Mouse (Mus musculus): ENCODE measurements around the gene Tbc1d12. TPM values are rescaled to one million over a fixed set of nuclear protein-coding genes. Genes with fewer than 3 reads are reported as not detected.
A peak's percentile ranks its signal among the peaks of the same experiment; 100 is the strongest.

Tbc1d12 gene
- polyA plus RNA-seq, 1 experiment from 2014 or later: 1.9 TPM

- 70% methylated on average over 13 of the region's 13 CpGs for WGBS
- no peaks in the 10 kb centered on the region for H3K4me1 ChIP-seq (replicated peaks; ENCODE audit: control insufficient read depth, insufficient read depth, low read length)
These were observed 93.3 kb downstream of the Tbc1d12 start for GRCm38 (mm10) chr19:38929471-38930251.

GRCm38 (mm10) chr19:38930252-38930787 lies 93.9 kb downstream of the Tbc1d12 start:
- no peaks in the 10 kb centered on the region for H3K9me3 ChIP-seq (ENCODE audit: control insufficient read depth)
- no peak; the same call in 1 of the 2 replicates for ATAC-seq
- no peak overlapping the region for H3K27ac ChIP-seq (ENCODE audit: low read depth, low read length)

More at GRCm38 (mm10) chr19:38929471-38930251, 93.3 kb downstream of the Tbc1d12 start:
- H3K4me2 ChIP-seq (replicated peaks; ENCODE audit: low read depth): peak overlapping the region; percentile 100
- TF ChIP-seq CTCF (IDR thresholded peaks at IDR 0.05; ENCODE audit: low read depth): no peak
- H3K9ac ChIP-seq (ENCODE audit: low read depth, low read length): peak overlapping the region; percentile 76
- no peaks in the 10 kb centered on the region for H3K9me3 ChIP-seq (ENCODE audit: control insufficient read depth)
- H3K27me3 ChIP-seq (replicated peaks; ENCODE audit: control insufficient read depth, insufficient read depth, low read length): no peaks in the 10 kb centered on the region
- no peak for ATAC-seq
- H3K27ac ChIP-seq (ENCODE audit: low read depth, low read length): no peak overlapping the region
- H3K36me3 ChIP-seq (ENCODE audit: control insufficient read depth, insufficient read depth): no peaks in the 10 kb centered on the region
- peak overlapping the region; percentile 87 for H3K4me3 ChIP-seq (ENCODE audit: low read depth, low read length)

GRCm38 (mm10) chr19:38930788-38931565 lies 94.6 kb downstream of the Tbc1d12 start, which contains the start of gene Hells:
Gene Hells (plus strand): TSS chr19:38930915.
- Histone ChIP-seq H3K9me3 (ENCODE audit: control insufficient read depth) (no peaks in the 10 kb centered on the region), H3K27ac (ENCODE audit: low read depth, low read length) (no peak within 1 kb of the TSS), H3K27me3 (replicated peaks; ENCODE audit: control insufficient read depth, insufficient read depth, low read length) (no peaks in the 10 kb centered on the region), H3K4me3 (ENCODE audit: low read depth, low read length) (peak within 1 kb of the TSS; percentile 87), H3K4me2 (replicated peaks; ENCODE audit: low read depth) (peak within 1 kb of the TSS; percentile 100), H3K9ac (ENCODE audit: low read depth, low read length) (peak within 1 kb of the TSS; percentile 76), H3K4me1 (replicated peaks; ENCODE audit: control insufficient read depth, insufficient read depth, low read length) (no peaks in the 10 kb centered on the region), H3K36me3 (ENCODE audit: control insufficient read depth, insufficient read depth) (no peaks in the 10 kb centered on the region)
- peak; percentile 85 for ATAC-seq
- WGBS: under 1% methylated on average over 74 of the region's 76 CpGs
- TF ChIP-seq CTCF (IDR thresholded peaks at IDR 0.05; ENCODE audit: low read depth): no peak

More at GRCm38 (mm10) chr19:38930252-38930787, 93.9 kb downstream of the Tbc1d12 start:
- 2% methylated on average over 23 of the region's 23 CpGs for WGBS
- no peak for TF ChIP-seq CTCF (IDR thresholded peaks at IDR 0.05; ENCODE audit: low read depth)
- H3K9ac ChIP-seq (ENCODE audit: low read depth, low read length): peak overlapping the region; percentile 76
- no peaks in the 10 kb centered on the region for H3K27me3 ChIP-seq (replicated peaks; ENCODE audit: control insufficient read depth, insufficient read depth, low read length)
- H3K4me1 ChIP-seq (replicated peaks; ENCODE audit: control insufficient read depth, insufficient read depth, low read length): no peaks in the 10 kb centered on the region
- peak overlapping the region; percentile 87 for H3K4me3 ChIP-seq (ENCODE audit: low read depth, low read length)
- H3K4me2 ChIP-seq (replicated peaks; ENCODE audit: low read depth): peak overlapping the region; percentile 100
- H3K36me3 ChIP-seq (ENCODE audit: control insufficient read depth, insufficient read depth): no peaks in the 10 kb centered on the region

- Histone ChIP-seq H3K36me3 (ENCODE audit: control insufficient read depth, insufficient read depth) (no peaks in the 10 kb centered on the region), H3K9me3 (ENCODE audit: control insufficient read depth) (no peaks in the 10 kb centered on the region), H3K4me3 (ENCODE audit: low read depth, low read length) (peak overlapping the region; percentile 87), H3K4me1 (replicated peaks; ENCODE audit: control insufficient read depth, insufficient read depth, low read length) (no peaks in the 10 kb centered on the region), H3K4me2 (replicated peaks; ENCODE audit: low read depth) (peak overlapping the region; percentile 100), H3K9ac (ENCODE audit: low read depth, low read length) (peak overlapping the region; percentile 76), H3K27me3 (replicated peaks; ENCODE audit: control insufficient read depth, insufficient read depth, low read length) (no peaks in the 10 kb centered on the region), H3K27ac (ENCODE audit: low read depth, low read length) (no peak overlapping the region)
- no peak for TF ChIP-seq CTCF (IDR thresholded peaks at IDR 0.05; ENCODE audit: low read depth)
- no peak for ATAC-seq
- WGBS: under 1% methylated on average over 6 of the region's 6 CpGs
These were observed 95.1 kb downstream of the Tbc1d12 start for GRCm38 (mm10) chr19:38931566-38931890.

GRCm38 (mm10) chr19:38944590-38945307 lies 108.4 kb downstream of the Tbc1d12 start:
- Histone ChIP-seq H3K36me3 (ENCODE audit: control insufficient read depth, insufficient read depth) (no peaks in the 10 kb centered on the region), H3K27ac (ENCODE audit: low read depth, low read length) (no peak overlapping the region), H3K4me1 (replicated peaks; ENCODE audit: control insufficient read depth, insufficient read depth, low read length) (no peaks in the 10 kb centered on the region), H3K9ac (ENCODE audit: low read depth, low read length) (no peak overlapping the region), H3K4me2 (replicated peaks; ENCODE audit: low read depth) (no peak overlapping the region), H3K9me3 (ENCODE audit: control insufficient read depth) (no peaks in the 10 kb centered on the region), H3K27me3 (replicated peaks; ENCODE audit: control insufficient read depth, insufficient read depth, low read length) (no peaks in the 10 kb centered on the region), H3K4me3 (ENCODE audit: low read depth, low read length) (no peak overlapping the region)
- WGBS: 86% methylated on average over 2 of the region's 2 CpGs
- ATAC-seq: no peak
- no peak for TF ChIP-seq CTCF (IDR thresholded peaks at IDR 0.05; ENCODE audit: low read depth)

Other genes starting within 250 kb of the Tbc1d12 start
- 2.0 and 2.4 TPM in 2 replicates for gene Noc3l, start 17.3 kb upstream of the Tbc1d12 start, polyA plus RNA-seq (2015; fragmentation: Nextera tagmentation; extraction: Ambion mirVana)
- gene Hells, start 94.3 kb downstream of the Tbc1d12 start, polyA plus RNA-seq (2015; fragmentation: Nextera tagmentation; extraction: Ambion mirVana): 14.6 and 18.7 TPM in 2 replicates
- gene Cyp2c55, start 170.4 kb downstream of the Tbc1d12 start, polyA plus RNA-seq (2015; fragmentation: Nextera tagmentation; extraction: Ambion mirVana): 3.1 and 12.9 TPM in 2 replicates
- 19.6 and 20.8 TPM in 2 replicates for gene Cyp2c65, start 224.4 kb downstream of the Tbc1d12 start, polyA plus RNA-seq (2015; fragmentation: Nextera tagmentation; extraction: Ambion mirVana)